Mouse (Mus musculus): ENCODE results near the gene Psmd11. TPM values are rescaled to one million over a fixed set of nuclear protein-coding genes. Genes with fewer than 3 reads are reported as not detected.

Psmd11 gene
- polyA plus RNA-seq, 2 experiments, result 56.8 to 152 TPM

- Histone ChIP-seq H3K27me3 (ENCODE audit: control insufficient read depth, insufficient read depth, low read length) (no peaks in the 10 kb centered on the region; the same call in 1 of the 2 replicates), H3K9ac (replicated peaks) (no peak overlapping the region), H3K4me2 (ENCODE audit: low read depth) (no peak overlapping the region), H3K27ac (no peak overlapping the region), H3K4me1 (replicated peaks; ENCODE audit: control insufficient read depth in 2 of 2, insufficient read depth in 2 of 2, low read length in 1 of 2) (peaks cover 7 to 8% of the 10 kb centered on the region in 2 experiments; a peak in 2 of 4 replicates), H3K4me3 (ENCODE audit: insufficient read depth in 1 of 2, low read depth in 2 of 2, low read length in 2 of 2) (no peak overlapping the region), H3K36me3 (replicated peaks; ENCODE audit: control insufficient read depth, insufficient read depth, low read depth) (peaks cover 27% of the 10 kb centered on the region), H3K9me3 (ENCODE audit: control insufficient read depth, low read length) (no peaks in the 10 kb centered on the region)
- WGBS (ENCODE audit: insufficient replicate concordance), result 85% methylated on average over 11 of the region's 11 CpGs
- DNase-seq (ENCODE audit: low read depth in 3 of 3, low spot score in 3 of 3) (no peak), ATAC-seq (ENCODE audit: insufficient read depth) (no peak)
- TF ChIP-seq CTCF (IDR thresholded peaks at IDR 0.05; ENCODE audit: low read depth) (no peak), EP300 (IDR thresholded peaks at IDR 0.05; ENCODE audit: low read depth) (no peak)
These were observed 46.4 kb downstream of the Psmd11 start for GRCm38 (mm10) chr11:80474846-80475245.

- H3K27ac ChIP-seq, result no peak overlapping the region
- no peak for ATAC-seq (ENCODE audit: insufficient read depth)
- no peaks in the 10 kb centered on the region; the same call in 1 of the 2 replicates for H3K27me3 ChIP-seq (ENCODE audit: control insufficient read depth, insufficient read depth, low read length)
- no peak for DNase-seq (ENCODE audit: low read depth in 3 of 3, low spot score in 3 of 3)
- 78% methylated on average over 9 of the region's 9 CpGs for WGBS (ENCODE audit: insufficient replicate concordance)
- peaks cover 20% of the 10 kb centered on the region for H3K36me3 ChIP-seq (replicated peaks; ENCODE audit: control insufficient read depth, insufficient read depth, low read depth)
- H3K9ac ChIP-seq (replicated peaks), result no peak overlapping the region
- H3K4me1 ChIP-seq (replicated peaks; ENCODE audit: control insufficient read depth in 2 of 2, insufficient read depth in 2 of 2, low read length in 1 of 2), result peaks cover 7 to 8% of the 10 kb centered on the region in 2 experiments; a peak in 2 of 4 replicates
- H3K9me3 ChIP-seq (ENCODE audit: control insufficient read depth, low read length), result no peaks in the 10 kb centered on the region
- H3K4me3 ChIP-seq (ENCODE audit: insufficient read depth in 1 of 2, low read depth in 2 of 2, low read length in 2 of 2), result no peak overlapping the region
- H3K4me2 ChIP-seq (ENCODE audit: low read depth), result no peak overlapping the region
- TF ChIP-seq EP300 (IDR thresholded peaks at IDR 0.05; ENCODE audit: low read depth), result no peak
- TF ChIP-seq CTCF (IDR thresholded peaks at IDR 0.05; ENCODE audit: low read depth), result no peak
These were observed 47.1 kb downstream of the Psmd11 start for GRCm38 (mm10) chr11:80475544-80475943.

- Histone ChIP-seq H3K4me1 (replicated peaks; ENCODE audit: control insufficient read depth in 2 of 2, insufficient read depth in 2 of 2, low read length in 1 of 2) (peaks cover 7 to 8% of the 10 kb centered on the region in 2 experiments; a peak in 2 of 4 replicates), H3K4me2 (ENCODE audit: low read depth) (peak within 1 kb of the TSS; percentile 94), H3K9ac (replicated peaks) (peak within 1 kb of the TSS; percentile 37), H3K36me3 (replicated peaks; ENCODE audit: control insufficient read depth, insufficient read depth, low read depth) (peaks cover 15% of the 10 kb centered on the region), H3K27me3 (ENCODE audit: control insufficient read depth, insufficient read depth, low read length) (no peaks in the 10 kb centered on the region; the same call in 1 of the 2 replicates), H3K4me3 (ENCODE audit: insufficient read depth in 1 of 2, low read depth in 2 of 2, low read length in 2 of 2) (peak within 1 kb of the TSS; percentile 63 to 67), H3K9me3 (ENCODE audit: control insufficient read depth, low read length) (no peaks in the 10 kb centered on the region), H3K27ac (no peak within 1 kb of the TSS)
- under 1% methylated on average over 99 of the region's 116 CpGs for WGBS (ENCODE audit: insufficient replicate concordance)
- TF ChIP-seq CTCF (IDR thresholded peaks at IDR 0.05; ENCODE audit: low read depth) (0 out of 2 replicates have a peak, but pooled peaks have one; percentile 33), EP300 (IDR thresholded peaks at IDR 0.05; ENCODE audit: low read depth) (no peak)
- ATAC-seq (ENCODE audit: insufficient read depth), result peak; percentile 92
- DNase-seq (ENCODE audit: low read depth in 3 of 3, low spot score in 3 of 3), result peak; percentile 71 to 73 (median 72)
These were observed 48.1 kb downstream of the Psmd11 start, which contains the start of gene Cdk5r1 for GRCm38 (mm10) chr11:80476222-80477189. Gene Cdk5r1, plus strand, starts transcription at chr11:80477023.

- H3K4me1 ChIP-seq (replicated peaks; ENCODE audit: control insufficient read depth in 2 of 2, insufficient read depth in 2 of 2, low read length in 1 of 2), result peaks cover 7 to 8% of the 10 kb centered on the region in 2 experiments; a peak in 2 of 4 replicates
- ATAC-seq (ENCODE audit: insufficient read depth) (peak; percentile 3; the same call in 1 of the 2 replicates), DNase-seq (ENCODE audit: low read depth in 3 of 3, low spot score in 3 of 3) (no peak)
- H3K9ac ChIP-seq (replicated peaks), result peak overlapping the region; percentile 23
- H3K4me2 ChIP-seq (ENCODE audit: low read depth), result peak overlapping the region; percentile 94
- WGBS (ENCODE audit: insufficient replicate concordance), result 22% methylated on average over 55 of the region's 55 CpGs
- H3K27ac ChIP-seq, result no peak overlapping the region
- no peaks in the 10 kb centered on the region; the same call in 1 of the 2 replicates for H3K27me3 ChIP-seq (ENCODE audit: control insufficient read depth, insufficient read depth, low read length)
- H3K36me3 ChIP-seq (replicated peaks; ENCODE audit: control insufficient read depth, insufficient read depth, low read depth), result peaks cover 8% of the 10 kb centered on the region
- H3K4me3 ChIP-seq (ENCODE audit: insufficient read depth in 1 of 2, low read depth in 2 of 2, low read length in 2 of 2), result peak overlapping the region; percentile 53 to 63
- H3K9me3 ChIP-seq (ENCODE audit: control insufficient read depth, low read length), result no peaks in the 10 kb centered on the region
- TF ChIP-seq CTCF (IDR thresholded peaks at IDR 0.05; ENCODE audit: low read depth) (no peak), EP300 (IDR thresholded peaks at IDR 0.05; ENCODE audit: low read depth) (no peak)
These were observed 49.2 kb downstream of the Psmd11 start for GRCm38 (mm10) chr11:80477341-80478199.

All from liver, embryonic 14.5 days (tissue).